Comparison of ENCODE assay signal across 10 mouse cellular contexts in the genomic region with DNA sequence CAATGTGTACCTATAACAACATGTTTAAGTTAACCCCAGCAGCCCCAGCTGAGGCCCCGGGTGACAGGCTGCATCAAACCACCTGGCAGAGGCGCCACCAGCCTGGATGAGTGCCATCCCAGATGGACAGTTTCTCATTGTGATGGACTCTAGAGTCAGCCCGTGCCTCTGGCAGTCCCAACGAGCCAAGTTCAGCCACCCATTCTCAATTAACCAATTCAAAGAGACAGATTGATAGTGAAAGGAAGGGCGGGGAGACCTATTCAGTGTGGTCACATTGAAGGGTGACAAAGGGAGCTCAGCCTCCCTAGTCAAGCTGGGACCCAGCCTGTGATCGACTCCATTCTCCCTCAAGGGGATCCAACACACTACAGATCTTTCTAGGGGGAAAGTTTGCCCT.
DNase-seq lines count a peak whose midpoint lies in the region; ATAC-seq and TF ChIP-seq lines count a peak whose summit lies in the region.
"Had no signal": no experiment of that assay in that cellular context is flagged by ENCODE, and none has a peak within 500 bp of the region (broad histone marks: within the 10 kb centered on the region; RNA-seq: fewer than 3 reads in every experiment).

No protein-coding gene starts in this region.

- no peak overlapping the region for H3K4me3 ChIP-seq in hindbrain, postnatal 0 days (ENCODE audit: low read length)
- no peak overlapping the region for H3K4me3 ChIP-seq in kidney, embryonic 15.5 days (replicated peaks)
- H3K4me3 ChIP-seq: limb, embryonic 12.5 days; lung, embryonic 15.5 days had no signal

- no peak for TF ChIP-seq CTCF in hindbrain, postnatal 0 days (IDR thresholded peaks at IDR 0.05; ENCODE audit: low read depth)

- 23% methylated on average over 6 of the region's 6 CpGs for WGBS in hindbrain, postnatal 0 days
- WGBS in kidney, embryonic 15.5 days: 59% methylated on average over 6 of the region's 6 CpGs

- H3K4me1 ChIP-seq in hindbrain, postnatal 0 days (ENCODE audit: insufficient read depth, low read length): no peaks in the 10 kb centered on the region
- peaks cover 9% of the 10 kb centered on the region; the same call in 1 of the 2 replicates for H3K4me1 ChIP-seq in kidney, embryonic 15.5 days

- peak; percentile 71 for ATAC-seq in hindbrain, postnatal 0 days
- ATAC-seq in megakaryocyte, adult 5-6 weeks (ENCODE audit: poor library complexity, severe bottlenecking): no peak
- no peak for ATAC-seq in kidney, embryonic 15.5 days (replicated peaks; ENCODE audit: low FRiP score)
- ATAC-seq: activated CD4-positive, CD25-positive, alpha-beta regulatory T cell, adult 4 months had no signal

- no peaks in the 10 kb centered on the region for H3K36me3 ChIP-seq in hindbrain, postnatal 0 days (ENCODE audit: insufficient read depth, low read length)
- H3K36me3 ChIP-seq in kidney, embryonic 15.5 days: no peaks in the 10 kb centered on the region
- H3K36me3 ChIP-seq: limb, embryonic 12.5 days; lung, embryonic 15.5 days had no signal

- no peak overlapping the region for H3K4me2 ChIP-seq in hindbrain, postnatal 0 days (ENCODE audit: low read depth, low read length)
- H3K4me2 ChIP-seq in kidney, embryonic 15.5 days: no peak overlapping the region
- H3K4me2 ChIP-seq: limb, embryonic 12.5 days; lung, embryonic 15.5 days had no signal

- no peaks in the 10 kb centered on the region for H3K9me3 ChIP-seq in hindbrain, postnatal 0 days (ENCODE audit: low read length)
- H3K9me3 ChIP-seq in kidney, embryonic 15.5 days (replicated peaks): no peaks in the 10 kb centered on the region
- H3K9me3 ChIP-seq: limb, embryonic 12.5 days; lung, embryonic 15.5 days had no signal

- peak; percentile 19 for DNase-seq in right cerebral cortex, postnatal 4 days
- no peak for DNase-seq in right cerebral cortex, postnatal 14 days
- DNase-seq in cerebellum, postnatal 14 days: peak; percentile 72 to 82
- peak; percentile 71 for DNase-seq in hindbrain, postnatal 0 days (ENCODE audit: low spot score)
- no peak for DNase-seq in gastrocnemius, postnatal 14 days

- no peak overlapping the region for H3K9ac ChIP-seq in hindbrain, postnatal 0 days (replicated peaks; ENCODE audit: low read length)
- H3K9ac ChIP-seq in kidney, embryonic 15.5 days: no peak overlapping the region
- H3K9ac ChIP-seq: limb, embryonic 12.5 days; lung, embryonic 15.5 days had no signal

- intact Hi-C loops in gastrocnemius, postnatal 14 days (cut with DNase I; ENCODE audit: low total_unique reads): no loop called here

- H3K27me3 ChIP-seq in hindbrain, postnatal 0 days (ENCODE audit: insufficient read depth, low read length): no peaks in the 10 kb centered on the region
- no peaks in the 10 kb centered on the region for H3K27me3 ChIP-seq in kidney, embryonic 15.5 days
- H3K27me3 ChIP-seq: limb, embryonic 12.5 days; lung, embryonic 15.5 days had no signal

- no peak overlapping the region for H3K27ac ChIP-seq in hindbrain, postnatal 0 days
- no peak overlapping the region for H3K27ac ChIP-seq in kidney, embryonic 15.5 days
- H3K27ac ChIP-seq: limb, embryonic 12.5 days; lung, embryonic 15.5 days had no signal

Comparison
In these comparisons a context has a peak if more than half of its experiments do, and no peak if none do; other contexts are left out.
1. DNase-seq: peak in right cerebral cortex, postnatal 4 days (single experiment), cerebellum, postnatal 14 days (2 of 2) and hindbrain, postnatal 0 days (single experiment); none in right cerebral cortex, postnatal 14 days (single experiment) and gastrocnemius, postnatal 14 days (single experiment).